Mouse (Mus musculus): ENCODE data around the gene Slc24a3. TPM values are rescaled to one million over a fixed set of nuclear protein-coding genes. Genes with fewer than 3 reads are reported as not detected.

Gene Slc24a3
- polyA plus RNA-seq, 1 experiment = 54.2 TPM

DNA sequence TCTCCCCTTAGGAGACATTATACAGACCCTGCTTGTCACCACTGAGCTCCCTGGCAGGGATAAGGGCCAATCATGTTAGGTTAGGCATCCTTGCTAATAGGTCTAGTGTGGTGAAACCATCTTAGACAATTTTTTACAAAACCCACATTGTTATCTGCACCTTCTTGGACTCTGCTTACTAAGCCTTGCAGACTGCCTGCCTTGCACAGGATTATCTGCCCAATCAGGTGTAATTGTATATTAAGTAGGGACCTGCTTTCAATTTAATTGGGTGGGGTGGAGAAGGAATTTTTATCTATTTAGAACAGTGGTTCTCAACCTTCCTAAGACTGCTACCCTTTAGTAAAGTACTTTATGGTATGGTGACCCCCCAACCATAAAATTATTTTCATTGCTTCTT lies 394.9 kb downstream of the Slc24a3 start:
- Histone ChIP-seq H3K4me1 (ENCODE audit: control insufficient read depth, insufficient read depth, low read length) (no peaks in the 10 kb centered on the region), H3K27ac (ENCODE audit: insufficient read depth, low read length) (no peak overlapping the region), H3K4me3 (ENCODE audit: insufficient read depth, low read length) (no peak overlapping the region)
- TF ChIP-seq CTCF (IDR thresholded peaks at IDR 0.05; ENCODE audit: extremely low read depth, insufficient read depth, low read length) (no peak), POLR2A (IDR thresholded peaks at IDR 0.05; ENCODE audit: extremely low read depth, insufficient read depth, low read length) (no peak)

DNA sequence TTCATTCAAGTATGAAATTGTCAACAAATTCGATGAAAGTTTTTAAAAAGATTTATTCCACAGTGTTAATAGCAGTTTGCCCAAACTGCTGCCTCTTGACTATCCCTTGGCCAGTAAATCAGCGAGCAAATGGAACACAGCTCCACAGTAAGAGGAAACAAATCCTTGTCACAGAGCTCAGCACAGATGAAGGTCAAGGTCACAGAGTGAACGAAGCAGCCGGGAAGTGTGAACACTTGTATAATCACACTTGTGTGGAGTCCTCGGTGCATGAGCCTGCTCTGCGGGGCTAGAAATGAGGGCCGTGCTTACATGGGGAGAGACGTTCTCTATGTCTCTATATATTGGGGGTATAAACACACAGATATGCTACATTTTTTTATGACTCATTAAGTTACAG lies 397.0 kb downstream of the Slc24a3 start:
- Histone ChIP-seq H3K4me3 (ENCODE audit: insufficient read depth, low read length) (no peak overlapping the region), H3K4me1 (ENCODE audit: control insufficient read depth, insufficient read depth, low read length) (no peaks in the 10 kb centered on the region), H3K27ac (ENCODE audit: insufficient read depth, low read length) (no peak overlapping the region)
- TF ChIP-seq CTCF (IDR thresholded peaks at IDR 0.05; ENCODE audit: extremely low read depth, insufficient read depth, low read length) (no peak), POLR2A (IDR thresholded peaks at IDR 0.05; ENCODE audit: extremely low read depth, insufficient read depth, low read length) (no peak)

DNA sequence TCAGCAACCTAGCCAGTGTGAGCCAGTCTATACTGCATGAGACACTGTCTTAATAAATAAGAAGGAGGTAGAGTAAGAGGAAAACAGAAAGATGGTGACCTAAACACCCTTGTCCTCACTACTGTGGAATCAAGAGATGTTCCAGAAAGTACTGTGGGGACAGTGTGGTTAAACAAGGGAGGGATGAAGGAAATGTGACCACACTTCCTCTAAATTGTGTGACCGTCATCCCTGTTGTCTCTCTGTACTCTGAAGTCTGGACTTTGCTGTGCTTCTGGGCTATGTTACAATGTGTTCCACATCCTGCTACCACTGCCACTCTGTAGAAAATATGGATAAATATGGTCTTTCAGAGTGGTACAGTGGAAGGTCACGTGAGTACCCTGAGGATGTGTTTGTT lies 399.4 kb downstream of the Slc24a3 start:
- H3K4me1 ChIP-seq (ENCODE audit: control insufficient read depth, insufficient read depth, low read length) = no peaks in the 10 kb centered on the region

GRCm38 (mm10) chr2:145571943-145572342 lies 404.4 kb downstream of the Slc24a3 start:
- Histone ChIP-seq H3K4me1 (ENCODE audit: control insufficient read depth, insufficient read depth, low read length) (no peaks in the 10 kb centered on the region), H3K4me3 (ENCODE audit: insufficient read depth, low read length) (no peak overlapping the region), H3K27ac (ENCODE audit: insufficient read depth, low read length) (no peak overlapping the region)
- TF ChIP-seq POLR2A (IDR thresholded peaks at IDR 0.05; ENCODE audit: extremely low read depth, insufficient read depth, low read length) (no peak), CTCF (IDR thresholded peaks at IDR 0.05; ENCODE audit: extremely low read depth, insufficient read depth, low read length) (no peak)

More for the DNA sequence above, 399.4 kb downstream of the Slc24a3 start:
- TF ChIP-seq CTCF (IDR thresholded peaks at IDR 0.05; ENCODE audit: extremely low read depth, insufficient read depth, low read length) = no peak
- TF ChIP-seq POLR2A (IDR thresholded peaks at IDR 0.05; ENCODE audit: extremely low read depth, insufficient read depth, low read length) = no peak
- no peak overlapping the region for H3K4me3 ChIP-seq (ENCODE audit: insufficient read depth, low read length)
- H3K27ac ChIP-seq (ENCODE audit: insufficient read depth, low read length) = no peak overlapping the region

GRCm38 (mm10) chr2:145574148-145574547 lies 406.6 kb downstream of the Slc24a3 start:
- H3K4me1 ChIP-seq (ENCODE audit: control insufficient read depth, insufficient read depth, low read length) = no peaks in the 10 kb centered on the region
- TF ChIP-seq CTCF (IDR thresholded peaks at IDR 0.05; ENCODE audit: extremely low read depth, insufficient read depth, low read length) (no peak), POLR2A (IDR thresholded peaks at IDR 0.05; ENCODE audit: extremely low read depth, insufficient read depth, low read length) (no peak)
- H3K27ac ChIP-seq (ENCODE audit: insufficient read depth, low read length) = no peak overlapping the region
- no peak overlapping the region for H3K4me3 ChIP-seq (ENCODE audit: insufficient read depth, low read length)

DNA sequence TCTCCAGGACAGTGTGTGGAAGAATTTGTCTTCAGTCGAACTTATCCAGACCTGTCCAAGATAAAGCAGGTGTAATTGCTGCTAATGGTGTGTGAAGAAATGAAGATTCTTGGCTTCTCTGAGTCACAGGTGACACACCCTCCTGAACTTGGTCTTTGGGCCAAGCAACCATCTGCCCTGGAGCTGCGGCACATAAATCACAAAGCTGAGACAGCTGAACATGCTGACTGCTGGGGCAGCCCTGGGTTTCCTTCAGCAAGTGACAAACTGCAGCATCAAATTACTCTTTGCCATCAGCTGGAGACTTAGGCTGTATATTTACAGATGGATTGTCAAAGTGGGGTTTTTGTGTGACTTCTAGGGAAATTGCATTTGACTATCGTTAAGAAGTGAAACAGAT lies 415.5 kb downstream of the Slc24a3 start:
- Histone ChIP-seq H3K4me1 (ENCODE audit: control insufficient read depth, insufficient read depth, low read length) (0 out of 2 replicates have a peak, but pooled peaks cover 1% of the 10 kb centered on the region), H3K4me3 (ENCODE audit: insufficient read depth, low read length) (no peak overlapping the region), H3K27ac (ENCODE audit: insufficient read depth, low read length) (no peak overlapping the region)
- TF ChIP-seq POLR2A (IDR thresholded peaks at IDR 0.05; ENCODE audit: extremely low read depth, insufficient read depth, low read length) = no peak
- TF ChIP-seq CTCF (IDR thresholded peaks at IDR 0.05; ENCODE audit: extremely low read depth, insufficient read depth, low read length) = no peak

- Histone ChIP-seq H3K4me3 (ENCODE audit: insufficient read depth, low read length) (no peak overlapping the region), H3K4me1 (ENCODE audit: control insufficient read depth, insufficient read depth, low read length) (0 out of 2 replicates have a peak, but pooled peaks cover 1% of the 10 kb centered on the region), H3K27ac (ENCODE audit: insufficient read depth, low read length) (no peak overlapping the region)
- TF ChIP-seq CTCF (IDR thresholded peaks at IDR 0.05; ENCODE audit: extremely low read depth, insufficient read depth, low read length) = no peak
- no peak for TF ChIP-seq POLR2A (IDR thresholded peaks at IDR 0.05; ENCODE audit: extremely low read depth, insufficient read depth, low read length)
These were observed 417.9 kb downstream of the Slc24a3 start for GRCm38 (mm10) chr2:145585437-145585836.

GRCm38 (mm10) chr2:145588009-145588737 lies 420.6 kb downstream of the Slc24a3 start:
- no peak overlapping the region for H3K27ac ChIP-seq (ENCODE audit: insufficient read depth, low read length)
- TF ChIP-seq CTCF (IDR thresholded peaks at IDR 0.05; ENCODE audit: extremely low read depth, insufficient read depth, low read length) (peak; percentile 86), POLR2A (IDR thresholded peaks at IDR 0.05; ENCODE audit: extremely low read depth, insufficient read depth, low read length) (no peak)
- H3K4me3 ChIP-seq (ENCODE audit: insufficient read depth, low read length) = no peak overlapping the region
- H3K4me1 ChIP-seq (ENCODE audit: control insufficient read depth, insufficient read depth, low read length) = 0 out of 2 replicates have a peak, but pooled peaks cover 1% of the 10 kb centered on the region

DNA sequence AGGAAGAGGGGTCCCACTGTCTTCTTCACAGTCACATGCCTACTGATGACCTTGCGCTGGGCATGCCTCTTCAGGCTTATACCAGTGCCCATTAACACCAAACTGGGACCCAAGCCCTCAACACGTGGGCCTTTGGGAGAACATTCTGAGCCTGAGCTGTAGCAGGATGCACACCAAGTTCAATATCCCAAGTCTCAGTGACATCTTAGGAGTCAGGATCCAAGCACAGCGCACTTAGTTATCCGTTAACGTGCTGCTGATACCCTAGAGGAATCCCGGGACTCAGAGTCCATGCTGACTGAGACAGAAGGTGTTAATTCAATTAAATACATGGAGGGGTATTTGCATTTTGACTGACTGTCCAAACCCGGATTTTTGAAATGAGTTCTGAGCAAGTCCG lies 424.3 kb downstream of the Slc24a3 start:
- no peak overlapping the region for H3K27ac ChIP-seq (ENCODE audit: insufficient read depth, low read length)
- TF ChIP-seq POLR2A (IDR thresholded peaks at IDR 0.05; ENCODE audit: extremely low read depth, insufficient read depth, low read length) = no peak
- TF ChIP-seq CTCF (IDR thresholded peaks at IDR 0.05; ENCODE audit: extremely low read depth, insufficient read depth, low read length) = no peak
- no peak overlapping the region for H3K4me3 ChIP-seq (ENCODE audit: insufficient read depth, low read length)
- no peaks in the 10 kb centered on the region for H3K4me1 ChIP-seq (ENCODE audit: control insufficient read depth, insufficient read depth, low read length)

DNA sequence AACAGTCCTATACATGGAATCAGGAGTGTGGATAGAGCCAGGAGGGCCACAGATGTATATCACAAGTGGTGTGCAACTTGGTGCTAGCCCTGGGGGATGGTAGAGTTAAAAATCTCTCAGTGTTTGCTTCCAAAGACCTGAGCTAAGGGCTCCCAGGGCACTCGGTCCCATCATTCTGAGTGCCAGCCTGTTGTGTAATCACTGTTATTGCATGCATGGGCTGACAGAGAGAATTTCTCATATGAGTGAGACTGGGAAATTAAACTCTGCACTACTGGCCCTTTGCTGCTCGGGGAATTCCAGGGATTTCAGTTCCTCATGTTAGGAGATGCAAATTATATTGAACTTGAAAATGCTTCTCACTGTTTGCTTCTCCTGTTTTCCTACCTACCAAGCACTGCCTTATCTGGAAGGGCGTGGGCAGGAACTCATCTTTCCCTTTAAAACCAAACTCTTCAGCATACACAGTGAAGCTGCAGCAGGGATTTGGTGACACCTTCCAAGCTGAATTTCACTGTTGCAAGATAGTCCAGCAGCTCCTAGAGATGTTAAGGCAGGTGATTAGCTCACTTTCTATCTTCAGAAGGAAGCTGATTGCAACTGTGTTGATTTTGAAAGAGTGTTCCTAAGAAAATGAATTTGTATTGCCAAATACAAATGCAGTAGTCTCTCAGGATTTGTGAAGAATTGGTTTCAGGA lies 426.2 kb downstream of the Slc24a3 start:
- TF ChIP-seq POLR2A (IDR thresholded peaks at IDR 0.05; ENCODE audit: extremely low read depth, insufficient read depth, low read length) (no peak), CTCF (IDR thresholded peaks at IDR 0.05; ENCODE audit: extremely low read depth, insufficient read depth, low read length) (no peak)
- H3K4me1 ChIP-seq (ENCODE audit: control insufficient read depth, insufficient read depth, low read length) = no peaks in the 10 kb centered on the region
- no peak overlapping the region for H3K4me3 ChIP-seq (ENCODE audit: insufficient read depth, low read length)
- H3K27ac ChIP-seq (ENCODE audit: insufficient read depth, low read length) = no peak overlapping the region
